Mouse (Mus musculus) layer of hippocampus, adult 6 months (tissue): ENCODE results near the gene Gsap. TPM values are rescaled to one million over a fixed set of nuclear protein-coding genes. Genes with fewer than 3 reads are reported as not detected.

Experiments
- long read RNA-seq, 2 experiments: library from polyadenylated mRNA; unstranded; transcript quantifications; one replicate each; pipeline ENCODE4 v2.0.0; 2019 to 2020
- polyA plus RNA-seq: library from polyadenylated mRNA; unstranded; fragments of <200 nt; fragmentation: Nextera tagmentation; gene quantifications from 2 replicates; pipeline ENCODE4 v1.2.3, GENCODE M21; 2021

Gsap gene
- polyA plus RNA-seq = 2.5 and 3.8 TPM in 2 replicates
- long read RNA-seq, experiment 1, transcript Gsap-201 (31 exons, 3,745 nt) = major isoform, 5 of 8 reads
- long read RNA-seq, experiment 1, partial matches to known transcripts = 0 of 8 reads
- long read RNA-seq, experiment 1, other reads (novel, unspliced or antisense) = 2 of 8 reads
- long read RNA-seq, experiment 2, transcript Gsap-201 (31 exons, 3,745 nt) = major isoform, 14 of 30 reads
- long read RNA-seq, experiment 2, partial matches to known transcripts = 3 of 30 reads
- long read RNA-seq, experiment 2, other reads (novel, unspliced or antisense) = 12 of 30 reads

DNA sequence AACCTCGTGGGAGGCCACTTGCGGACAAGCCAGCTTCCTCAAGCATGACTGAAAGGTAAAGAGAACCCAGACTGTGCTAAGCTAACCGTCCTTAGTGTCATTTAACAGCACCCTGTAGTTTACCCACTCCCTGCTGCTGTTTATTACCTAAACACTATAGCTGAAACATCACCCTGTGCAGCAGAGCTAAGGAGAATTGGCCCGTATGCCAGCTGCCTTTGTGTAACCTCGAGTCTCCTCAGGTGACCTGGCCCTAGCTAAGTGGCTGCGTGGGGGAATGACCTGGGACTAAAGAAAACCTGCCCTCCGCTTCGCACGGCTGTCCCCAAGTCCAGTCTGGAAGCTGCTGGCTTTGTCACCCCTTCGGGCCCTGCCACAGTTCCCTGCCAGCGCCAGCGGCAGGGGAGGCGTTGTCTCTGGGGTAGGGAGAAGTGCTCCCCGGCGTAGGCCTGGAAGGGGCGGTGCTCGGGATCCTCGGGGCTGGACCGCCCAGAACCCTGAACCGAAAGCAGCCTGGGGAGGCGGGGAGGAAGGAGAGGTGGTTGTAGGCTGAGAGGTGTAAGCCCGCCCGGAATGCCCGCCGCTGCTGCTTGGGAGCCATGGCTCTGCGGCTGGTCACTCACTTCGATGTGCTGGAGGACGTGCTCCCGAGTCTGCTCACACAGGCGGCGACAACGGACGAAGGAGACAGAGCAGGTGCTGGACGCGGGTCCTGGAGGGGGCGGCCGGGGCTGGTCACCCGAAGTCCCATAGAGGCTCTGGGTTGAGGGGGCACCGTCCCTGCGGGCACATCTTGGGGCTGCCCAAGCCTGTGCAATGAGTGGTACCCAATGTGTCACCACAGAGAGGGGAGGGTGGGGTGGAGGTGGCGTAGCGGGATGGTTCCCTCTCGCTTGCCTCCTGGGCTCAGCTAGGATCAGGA is at the start of gene Gsap:
Gene Gsap (plus strand): TSS at position 492 of the 922 bp plus-strand sequence.

Other genes with a start within 250 kb of the Gsap start
- 4.2 and 4.6 TPM in 2 replicates for gene Rsbn1l, start 229.9 kb upstream of the Gsap start, polyA plus RNA-seq
- gene Ptpn12, start 130.3 kb upstream of the Gsap start, polyA plus RNA-seq = 5.0 and 6.7 TPM in 2 replicates
- 0.43 and 0.60 TPM in 2 replicates for gene Fgl2, start 186.4 kb downstream of the Gsap start, polyA plus RNA-seq
- gene Ccdc146, start 238.4 kb downstream of the Gsap start, polyA plus RNA-seq = 0.67 and 1.2 TPM in 2 replicates
- gene Fam185a, start 238.7 kb downstream of the Gsap start, polyA plus RNA-seq = 8.0 and 8.2 TPM in 2 replicates